Mouse (Mus musculus) adrenal gland, postnatal 25 days (tissue): ENCODE measurements around the gene Rasl12. TPM values are rescaled to one million over a fixed set of nuclear protein-coding genes. Genes with fewer than 3 reads are reported as not detected.
A peak's percentile ranks its signal among the peaks of the same experiment; 100 is the strongest.

Experiments
- DNase-seq: peaks from one replicate; pipeline ENCODE4 v3.0.0; 2021; ENCODE audit warnings: mixed read lengths
- long read RNA-seq: library from polyadenylated mRNA; stranded (forward); transcript quantifications from one replicate; pipeline ENCODE4 v2.0.0, GENCODE M21; 2021
- total RNA-seq: library from RNA; stranded (reverse); gene quantifications from 2 replicates; pipeline ENCODE4 v1.2.3, GENCODE M21; 2021

Rasl12 gene
- 9.6 and 15.9 TPM in 2 replicates for total RNA-seq
- long read RNA-seq, transcript Rasl12-201 (5 exons, 2,390 nt), result major isoform, 18 of 31 reads
- long read RNA-seq, partial matches to known transcripts, result 3 of 31 reads
- long read RNA-seq, other reads (novel, unspliced or antisense), result 9 of 31 reads

DNA sequence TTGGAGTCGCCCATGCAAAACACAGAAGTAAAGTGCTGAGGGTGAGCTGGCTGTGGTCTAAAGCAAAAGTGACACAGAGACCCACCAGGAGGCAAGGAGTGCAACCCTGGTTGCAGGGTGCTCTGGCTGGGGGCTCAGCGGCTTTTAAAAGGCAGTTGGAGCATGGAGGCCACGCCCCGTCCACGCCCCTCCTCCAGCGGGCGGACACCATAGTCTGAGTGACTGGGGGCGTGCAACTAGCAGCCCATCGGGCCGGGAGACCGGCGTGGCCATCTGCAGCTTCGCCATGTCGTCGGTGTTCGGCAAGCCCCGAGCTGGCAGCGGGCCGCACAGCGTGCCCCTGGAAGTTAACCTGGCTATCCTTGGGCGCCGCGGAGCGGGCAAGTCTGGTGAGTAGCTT lies at the start of gene Rasl12:
TSS of gene Rasl12 (plus strand) at position 228 of the 400 bp plus-strand sequence.
- DNase-seq, result peak; percentile 73

DNA sequence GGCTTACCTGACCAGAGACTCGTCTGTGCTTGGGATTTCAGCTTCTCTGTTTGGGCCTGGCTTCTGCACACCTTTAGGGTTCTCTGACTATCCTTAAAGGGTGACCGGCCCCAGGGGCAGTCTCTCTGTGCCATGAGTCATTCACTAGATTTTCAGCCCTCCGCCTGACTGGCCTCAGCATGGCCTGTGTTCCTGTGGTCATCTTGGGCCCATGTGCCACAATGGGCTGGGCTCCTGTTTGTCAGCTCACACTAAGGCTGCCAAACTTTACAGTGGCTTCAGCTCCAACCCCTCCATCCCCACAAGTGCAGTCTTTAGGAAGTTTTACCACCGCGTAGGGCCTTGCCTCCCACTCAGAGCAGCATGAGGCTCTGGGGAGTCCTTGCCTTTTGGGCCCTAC lies 45.1 kb upstream of the Rasl12 start:
- no peak for DNase-seq

DNA sequence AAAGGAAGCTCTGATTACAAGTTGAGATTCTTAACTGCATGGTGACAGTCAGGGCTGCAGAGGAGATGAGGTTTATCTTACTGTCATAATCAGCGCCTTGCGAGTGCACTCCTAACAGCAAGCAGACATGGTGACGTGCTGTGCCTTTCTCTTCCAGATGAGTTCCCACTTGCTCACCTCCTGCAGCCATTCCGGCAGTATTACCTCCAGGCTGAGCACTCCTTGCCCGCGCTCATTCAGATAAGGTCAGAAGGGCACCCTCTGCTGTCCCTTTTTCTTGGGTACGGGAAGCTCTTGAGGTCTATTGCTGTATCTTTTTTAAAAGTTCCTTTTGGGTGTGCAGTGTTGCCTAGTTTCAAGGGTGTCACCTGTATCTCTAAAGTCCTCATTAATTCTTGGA lies 41.7 kb upstream of the Rasl12 start:
- no peak for DNase-seq

DNA sequence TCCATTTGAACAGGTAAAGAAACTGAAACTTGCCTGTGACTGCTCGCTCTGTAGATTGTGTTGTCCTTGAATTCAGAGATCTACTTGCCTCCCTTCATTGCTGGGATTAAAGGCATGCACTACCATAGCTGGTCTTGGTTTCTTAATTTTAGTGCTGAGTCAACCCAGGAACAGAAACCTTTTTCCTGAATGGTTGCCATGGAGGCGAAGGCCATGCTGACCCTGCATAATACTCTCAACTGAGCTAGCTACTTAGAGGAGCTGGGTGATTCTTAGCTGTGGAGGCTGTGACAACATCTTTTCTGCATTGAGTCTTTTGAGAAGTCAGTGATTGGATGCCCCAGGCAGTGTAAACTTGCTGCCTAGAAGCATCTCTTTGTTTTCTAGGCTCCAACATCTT lies 41.3 kb upstream of the Rasl12 start:
- peak; percentile 47 for DNase-seq

DNA sequence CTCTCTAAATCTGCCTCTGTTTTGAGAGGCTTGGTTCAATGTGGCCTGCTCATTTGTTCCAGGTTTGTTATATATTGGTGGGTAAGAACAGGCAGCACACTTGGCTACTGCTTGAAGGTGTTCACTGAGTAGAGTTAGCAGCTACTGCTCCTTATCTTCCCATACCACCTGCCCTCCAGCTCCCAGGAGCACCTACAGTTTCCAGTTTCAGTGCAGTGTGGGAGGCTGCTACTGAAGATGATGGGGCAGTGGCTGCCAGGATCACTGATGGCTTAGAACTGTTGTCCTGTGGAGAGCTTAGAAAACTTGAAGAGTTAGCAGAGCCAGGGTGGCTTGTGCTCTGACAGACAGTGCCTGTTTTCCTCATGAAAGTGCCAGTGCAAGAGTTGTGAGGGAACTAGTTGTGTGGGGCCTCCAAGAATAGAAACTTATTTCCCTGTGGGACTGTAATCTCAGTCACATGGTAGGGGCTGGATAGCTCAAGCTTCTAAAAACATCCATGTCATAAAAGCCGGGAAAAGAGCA lies 39.3 kb upstream of the Rasl12 start:
- no peak for DNase-seq

DNA sequence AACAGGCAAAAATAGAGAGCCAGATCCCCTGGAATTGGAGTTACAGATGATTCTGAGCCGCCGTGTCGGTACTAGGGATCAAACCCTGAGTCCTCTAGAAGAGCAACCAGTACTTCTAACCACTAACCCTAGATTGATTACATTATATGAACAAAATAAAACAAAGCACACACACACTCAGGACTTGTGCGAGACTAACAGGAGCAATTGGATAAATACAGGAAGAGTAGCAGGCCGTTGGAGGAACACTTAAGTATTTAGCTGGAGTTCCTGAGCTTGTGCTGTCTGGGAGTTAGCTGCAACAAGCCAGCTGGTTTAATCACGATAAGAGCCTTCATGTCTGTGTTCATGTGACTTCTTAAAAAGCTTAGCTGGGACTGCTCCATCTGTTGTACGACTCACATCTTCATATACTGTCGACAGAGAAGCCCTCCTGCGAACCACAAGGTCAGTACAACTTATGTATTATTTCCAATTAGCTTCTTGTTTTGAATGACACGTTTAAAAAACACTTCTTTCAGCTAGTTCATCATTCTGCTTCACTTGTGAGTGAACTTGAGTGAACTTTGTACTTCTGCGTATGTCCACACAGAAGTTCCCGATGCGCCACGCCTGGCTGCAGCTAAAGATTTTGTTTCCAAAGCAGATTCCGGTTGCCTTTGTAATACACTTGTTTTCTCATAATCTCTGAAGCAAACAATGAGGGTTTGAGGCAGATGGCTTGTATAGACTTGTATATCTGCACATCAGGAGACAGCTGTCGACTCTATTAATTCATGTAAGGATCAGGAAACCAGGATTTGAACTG lies 37.5 kb upstream of the Rasl12 start, which contains the start of gene Ubap1l:
TSS of gene Ubap1l (plus strand) at position 401 of the 808 bp plus-strand sequence.
- DNase-seq, result no peak

DNA sequence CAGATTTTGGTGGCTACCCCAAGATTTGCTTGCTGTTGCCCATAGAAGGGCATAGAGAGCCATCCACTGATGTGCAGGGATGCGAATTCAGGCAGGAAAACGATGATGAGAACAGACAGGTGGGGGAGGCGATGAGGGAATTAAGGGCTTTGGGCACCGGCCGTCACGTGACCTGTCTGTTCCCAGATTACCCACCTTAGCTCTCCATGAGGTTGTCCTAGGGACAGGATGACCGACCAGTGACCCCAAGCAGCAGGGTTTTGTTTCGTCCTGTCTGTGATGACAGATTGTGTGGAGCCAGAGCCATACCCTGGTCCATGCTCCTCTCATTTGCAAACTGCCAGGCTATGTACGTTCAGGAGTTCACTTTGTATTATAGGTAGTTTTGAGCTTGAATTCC lies 34.6 kb upstream of the Rasl12 start:
- DNase-seq, result no peak

DNA sequence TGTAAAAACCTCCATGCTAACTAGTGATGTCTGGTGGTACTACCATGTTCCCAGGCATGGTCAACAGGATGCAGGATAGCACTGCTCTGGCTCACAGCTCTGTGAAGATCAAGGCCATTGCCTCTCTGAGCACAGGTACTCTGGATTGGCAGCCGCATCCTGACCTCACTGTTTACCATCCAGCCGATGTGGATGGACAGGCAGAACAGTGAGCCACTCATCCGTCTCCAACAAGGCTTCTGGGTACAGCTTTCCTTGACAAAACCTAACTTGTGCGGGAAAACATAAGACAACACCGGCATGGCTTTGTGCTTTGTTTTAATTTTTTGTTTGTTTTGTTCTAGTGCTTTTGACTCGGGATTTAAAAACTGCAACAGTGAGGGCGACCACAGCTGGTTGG lies 32.6 kb upstream of the Rasl12 start:
- DNase-seq, result no peak

DNA sequence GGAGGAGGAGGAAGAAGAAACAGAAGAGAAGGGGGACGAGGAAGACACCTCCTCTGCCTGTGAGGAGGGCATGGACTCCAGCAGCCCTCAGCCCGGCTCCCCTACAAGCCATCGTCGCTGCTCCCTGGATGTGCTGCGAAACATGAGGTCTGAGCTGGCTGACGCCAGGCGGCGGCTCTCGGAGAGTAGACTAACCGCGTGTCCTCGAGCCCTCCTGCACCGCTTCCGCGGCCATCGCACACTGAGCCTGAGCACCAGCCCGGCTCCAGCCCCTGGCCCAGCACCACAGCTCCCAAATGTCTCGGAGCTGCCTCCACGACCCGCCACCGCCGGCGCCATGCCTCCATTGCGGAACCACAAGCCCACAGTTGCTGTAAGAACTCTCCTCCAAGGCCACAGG lies 26.6 kb upstream of the Rasl12 start:
- no peak for DNase-seq

DNA sequence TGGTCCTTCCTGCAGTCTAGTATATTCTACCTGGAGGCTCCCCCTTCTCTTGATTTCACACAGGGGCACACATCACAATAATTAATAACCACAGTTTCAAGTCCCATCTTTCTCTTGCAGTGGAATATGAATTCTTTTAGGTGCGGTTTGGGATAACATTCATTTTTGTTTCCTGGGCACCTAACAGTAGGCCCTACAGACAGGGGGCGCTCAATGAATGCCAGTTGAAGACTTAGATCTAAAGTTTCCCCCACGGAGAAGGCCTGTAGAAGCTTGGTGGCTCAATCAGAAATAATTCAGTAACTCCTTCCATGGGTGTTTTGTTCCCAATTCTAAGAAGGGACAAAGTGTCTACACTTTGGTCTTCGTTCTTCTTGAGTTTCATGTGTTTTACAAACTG lies 25.9 kb upstream of the Rasl12 start:
- no peak for DNase-seq

DNA sequence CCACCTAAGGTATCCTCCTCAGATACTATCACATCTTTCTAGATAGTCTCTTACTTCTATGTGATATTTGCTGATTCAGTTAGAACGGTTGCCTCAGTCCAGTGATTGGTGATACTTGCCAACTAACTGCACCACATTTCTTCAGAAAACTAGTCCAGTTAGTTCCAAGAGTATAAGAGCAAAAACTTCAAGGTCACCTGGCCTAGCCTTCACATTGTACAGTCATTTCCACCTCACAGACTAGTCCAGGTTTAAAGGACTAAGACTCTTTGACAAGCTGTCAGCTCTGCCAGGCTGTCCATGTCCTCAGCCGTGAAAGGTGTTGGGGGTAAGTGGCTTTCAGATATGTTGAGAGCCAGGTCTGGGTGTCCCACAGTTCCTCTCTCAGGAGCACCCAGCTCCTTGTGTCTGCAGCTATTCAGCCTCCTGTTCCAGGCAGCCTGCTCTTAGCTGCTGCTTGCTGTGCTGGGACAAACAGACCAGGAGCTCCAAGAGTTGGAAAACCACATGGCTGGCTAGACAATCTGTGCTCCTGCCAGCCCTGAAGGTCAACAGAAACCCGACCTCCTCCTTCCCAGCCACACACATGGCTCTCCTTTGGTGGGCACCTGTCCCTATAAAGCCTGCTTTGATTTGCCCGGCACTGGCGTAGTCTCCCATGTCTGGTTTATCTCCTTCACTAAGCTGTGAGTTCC lies 23.7 kb upstream of the Rasl12 start:
- no peak for DNase-seq

DNA sequence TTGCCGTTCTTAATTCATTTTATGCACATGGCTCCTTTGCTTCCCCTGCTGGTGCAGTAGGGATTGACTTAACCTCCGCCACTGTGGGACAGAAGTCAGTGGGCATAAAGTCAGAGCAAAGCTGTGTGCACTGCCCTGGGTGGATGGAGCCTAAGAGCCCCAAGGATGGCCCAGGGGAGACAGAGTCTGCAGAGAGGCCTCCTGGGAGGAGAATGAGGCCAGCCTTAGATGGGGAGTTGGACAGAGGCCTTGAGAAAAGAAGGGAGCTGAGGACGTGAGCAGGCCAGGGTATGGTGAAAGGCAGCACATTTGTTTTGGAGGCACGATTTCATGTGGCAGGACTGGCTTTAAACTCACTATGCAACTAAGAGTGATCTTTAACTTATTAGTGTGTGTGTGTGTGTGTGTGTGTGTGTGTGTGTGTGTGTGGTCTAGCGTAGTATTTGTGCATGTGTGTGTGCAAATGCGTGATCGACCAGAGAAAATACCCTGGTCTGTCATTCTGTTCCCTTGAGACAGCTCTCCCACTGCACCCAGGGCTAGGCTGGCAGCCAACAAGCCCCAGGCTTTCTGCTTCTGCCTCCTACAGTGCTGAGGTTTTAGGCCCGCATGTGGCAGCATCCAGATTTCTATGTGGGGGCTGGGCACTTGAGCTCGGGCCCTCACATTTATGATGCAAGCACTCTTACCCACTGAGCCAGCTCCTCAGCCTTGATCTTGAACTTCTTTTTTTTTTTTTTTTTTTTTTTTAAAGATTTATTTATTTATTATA lies 23.0 kb upstream of the Rasl12 start:
- no peak for DNase-seq

DNA sequence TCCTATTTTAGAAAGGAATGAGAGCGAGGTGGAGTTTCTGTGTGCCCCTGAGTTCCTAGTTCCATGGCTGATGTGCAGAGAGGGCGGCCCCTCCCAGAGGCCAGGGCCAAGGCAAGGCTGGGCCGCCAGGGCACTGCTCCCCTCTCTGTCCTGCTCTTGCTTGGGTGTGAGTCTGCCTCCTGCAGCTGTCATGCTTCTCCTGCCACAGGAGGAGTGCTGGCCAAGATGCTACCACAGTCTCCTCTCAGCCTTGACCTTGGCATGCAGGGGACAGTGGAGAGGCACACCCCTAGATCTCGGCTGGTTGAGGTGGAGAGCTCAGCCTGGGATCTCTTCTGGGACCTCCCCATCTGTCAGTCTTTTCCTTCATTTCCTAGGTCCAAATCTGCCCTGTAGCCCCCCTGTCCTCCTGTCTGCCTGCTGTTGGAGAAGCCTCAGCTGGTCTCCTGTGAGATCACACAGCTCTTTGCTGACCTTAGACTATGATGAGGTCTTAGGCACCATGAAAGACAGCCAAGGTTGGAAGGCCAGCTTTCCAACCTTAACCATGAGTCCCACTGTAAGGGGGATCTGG lies 17.2 kb upstream of the Rasl12 start:
- DNase-seq, result no peak

DNA sequence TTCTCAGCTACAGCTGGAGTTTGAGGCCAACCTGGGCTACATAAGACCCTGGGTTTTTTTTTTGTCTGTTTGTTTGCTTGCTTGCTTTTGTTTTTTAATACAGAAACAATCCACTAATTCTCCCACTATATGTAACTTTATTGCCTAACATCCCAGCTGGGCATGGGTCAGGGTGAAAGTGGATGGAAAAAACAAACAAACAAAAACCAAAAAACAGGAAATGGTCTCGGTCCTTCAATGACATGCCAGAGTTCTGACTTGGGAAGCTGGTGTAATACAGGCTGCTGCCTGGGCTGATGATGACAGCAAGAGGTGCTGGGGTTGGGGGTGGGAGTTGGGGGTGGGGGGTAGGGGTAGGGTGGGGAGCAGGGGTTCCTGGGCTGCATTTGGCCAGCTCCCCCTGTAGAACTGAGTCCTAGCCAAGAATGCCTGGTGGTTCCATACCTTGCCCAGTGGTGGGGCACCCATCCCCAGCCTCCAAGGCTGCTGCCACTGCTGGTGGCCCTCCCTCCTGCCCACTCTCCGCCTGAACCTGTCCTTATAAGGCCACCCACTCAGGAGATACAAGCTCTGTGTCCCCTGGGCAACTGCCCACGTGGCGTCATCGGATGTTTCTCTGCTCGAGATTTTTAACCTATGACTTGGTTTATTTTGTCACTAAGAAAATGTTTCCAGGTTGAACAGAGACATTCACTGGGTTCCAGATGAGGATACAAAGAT lies 16.1 kb upstream of the Rasl12 start:
- DNase-seq, result no peak

DNA sequence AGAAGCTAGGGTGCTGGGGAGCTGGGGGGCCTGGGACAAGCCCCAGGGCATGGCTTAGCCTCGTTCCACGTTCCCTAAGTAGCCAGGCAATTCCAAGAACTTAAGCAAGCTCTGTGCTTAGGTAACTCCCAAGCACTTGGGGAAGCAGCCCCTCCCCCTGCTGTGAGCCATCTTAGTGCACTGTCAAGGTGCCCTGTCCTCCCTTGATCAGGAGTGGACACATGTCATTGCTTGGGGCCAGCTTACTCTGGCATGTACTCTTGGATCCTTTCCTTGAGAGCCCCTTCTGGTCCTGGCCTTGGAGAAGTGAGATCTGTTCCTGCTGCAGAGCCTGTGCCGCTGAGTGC lies 15.6 kb upstream of the Rasl12 start:
- no peak for DNase-seq

DNA sequence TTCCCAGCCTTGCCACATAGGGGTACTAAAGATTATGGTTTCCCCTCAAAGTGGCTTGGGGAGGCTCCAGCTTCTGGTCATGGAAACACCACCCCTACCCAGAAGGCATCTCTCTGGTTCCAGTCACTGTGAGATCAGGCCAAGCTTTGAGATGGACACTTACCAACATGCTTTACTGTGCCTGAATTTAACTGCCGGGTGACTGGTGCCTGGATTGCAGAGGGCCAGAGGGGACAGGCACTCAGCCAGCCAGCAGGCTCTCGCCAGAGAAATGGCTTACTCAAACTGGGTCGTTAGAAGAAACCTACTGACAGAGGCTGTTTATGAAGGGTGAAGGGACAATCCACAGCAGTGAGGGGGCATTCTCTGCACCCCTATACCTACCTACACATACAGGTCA lies 14.0 kb upstream of the Rasl12 start:
- no peak for DNase-seq

DNA sequence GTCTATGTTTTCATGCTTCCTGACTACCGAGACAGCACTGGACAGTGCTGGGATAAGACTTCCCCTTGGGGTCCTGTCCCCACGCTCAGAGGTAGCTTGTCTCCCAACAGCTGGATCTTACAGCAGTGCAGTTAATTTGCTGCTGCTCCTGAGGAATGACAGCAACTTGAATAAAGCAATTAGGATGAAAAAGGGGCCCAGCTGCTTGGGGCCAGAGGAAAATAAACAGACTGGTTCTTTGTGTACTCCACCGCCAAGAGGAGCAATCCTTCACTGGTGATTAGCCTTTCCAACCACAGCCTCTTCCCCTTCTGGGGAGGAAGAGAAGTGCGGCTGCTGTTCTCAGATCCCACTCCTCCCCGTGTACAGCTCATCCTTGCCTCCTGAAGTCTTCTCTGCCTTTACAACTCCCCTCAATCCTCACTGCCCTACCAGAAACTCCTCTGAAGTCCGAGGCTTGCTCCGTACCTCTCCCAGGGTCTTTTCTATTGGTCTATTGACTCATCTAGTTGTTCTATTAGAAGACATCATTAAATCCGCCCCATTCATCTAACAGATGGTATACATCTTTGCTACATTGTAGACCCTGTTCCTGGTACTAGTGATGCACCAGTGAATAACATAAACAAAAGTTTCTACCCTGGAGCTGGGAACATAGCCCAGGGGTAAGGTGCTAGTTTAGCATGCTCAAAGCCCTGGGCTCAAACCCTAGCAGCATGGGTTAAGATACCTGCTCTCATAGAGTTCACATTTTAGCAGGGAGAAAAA lies 11.7 kb upstream of the Rasl12 start:
- no peak for DNase-seq

DNA sequence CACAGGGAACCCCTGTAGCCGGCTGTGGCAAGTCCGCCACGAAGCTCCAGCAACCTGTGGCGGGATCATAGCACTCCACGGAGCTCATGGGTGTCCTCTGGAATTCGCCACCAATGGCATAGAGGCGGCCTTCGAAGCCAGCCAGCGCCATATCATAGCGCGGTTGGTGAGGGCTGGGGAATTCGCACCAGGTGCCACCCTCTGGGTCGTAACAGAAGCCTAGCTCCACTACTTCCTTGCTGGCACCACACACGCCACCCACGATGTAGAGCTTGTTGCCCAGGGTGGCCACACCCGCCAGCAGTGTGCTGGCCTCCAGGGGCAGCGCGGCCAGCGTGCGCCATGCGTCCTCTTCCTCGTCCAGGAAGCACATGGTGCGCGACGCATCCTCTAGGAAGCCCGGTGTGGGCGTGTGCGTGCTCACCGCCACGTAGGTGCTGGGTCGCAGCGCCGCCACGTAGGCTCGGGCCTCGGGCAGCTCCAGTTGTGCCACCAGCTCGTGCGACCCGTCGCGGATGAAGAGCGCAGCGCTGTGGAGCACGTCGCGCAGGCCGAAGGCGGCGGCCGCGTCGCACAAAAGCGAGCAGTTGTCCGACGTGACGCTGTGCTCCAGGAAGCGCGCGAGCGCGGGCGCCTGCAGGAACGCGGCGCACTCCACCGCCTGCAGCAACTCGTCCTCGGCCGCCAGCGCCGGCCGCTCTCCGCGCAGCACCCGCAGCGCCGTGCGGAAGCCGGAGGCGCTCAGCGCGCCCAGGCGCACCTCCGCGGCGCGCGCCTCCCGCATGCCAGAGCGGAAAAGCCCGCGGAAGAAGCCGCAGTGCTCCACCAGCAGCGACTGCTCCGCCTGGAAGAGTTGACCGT lies 7.3 kb upstream of the Rasl12 start:
- no peak for DNase-seq

DNA sequence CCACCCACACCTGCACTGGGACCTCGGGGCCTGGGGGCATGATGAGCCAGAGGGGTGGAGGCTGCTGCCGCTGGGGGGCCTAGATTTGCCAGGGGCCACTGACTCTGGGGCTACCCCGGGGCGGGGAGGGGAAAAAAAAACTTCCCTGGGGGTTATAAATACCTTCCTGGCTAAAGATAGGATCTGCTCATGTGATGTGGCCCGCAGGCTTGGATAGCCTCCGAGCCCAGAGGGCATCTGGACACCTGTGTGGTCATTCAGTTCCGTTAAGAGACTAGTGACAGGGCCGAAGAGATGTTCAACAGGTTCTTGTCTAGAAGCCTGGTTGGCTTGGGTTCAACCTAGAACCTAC lies 6.7 kb upstream of the Rasl12 start, which contains the start of gene Kbtbd13:
TSS of gene Kbtbd13 (minus strand) at position 40 of the 352 bp plus-strand sequence.
- DNase-seq, result no peak
